Mouse (Mus musculus): ENCODE results near the gene Tgfa. TPM values are rescaled to one million over a fixed set of nuclear protein-coding genes. Genes with fewer than 3 reads are reported as not detected.

The Tgfa gene
- polyA plus RNA-seq, 1 experiment from 2014 or later, result 3.0 TPM

GRCm38 (mm10) chr6:86225604-86226003 is 30.6 kb downstream of the Tgfa start:
- Histone ChIP-seq H3K27me3 (ENCODE audit: control insufficient read depth, insufficient read depth, low read length) (no peaks in the 10 kb centered on the region), H3K4me1 (ENCODE audit: control insufficient read depth, insufficient read depth, low read length) (no peaks in the 10 kb centered on the region), H3K9ac (ENCODE audit: low read depth, low read length) (no peak overlapping the region), H3K27ac (ENCODE audit: low read depth, low read length) (no peak overlapping the region), H3K36me3 (ENCODE audit: control insufficient read depth, insufficient read depth, low read length) (no peaks in the 10 kb centered on the region), H3K4me2 (no peak overlapping the region), H3K9me3 (replicated peaks; ENCODE audit: control insufficient read depth, low read length) (no peaks in the 10 kb centered on the region), H3K4me3 (ENCODE audit: low read depth, low read length) (no peak overlapping the region)
- ATAC-seq (replicated peaks; ENCODE audit: insufficient number of reproducible peaks, low FRiP score, low TSS enrichment), result no peak

DNA sequence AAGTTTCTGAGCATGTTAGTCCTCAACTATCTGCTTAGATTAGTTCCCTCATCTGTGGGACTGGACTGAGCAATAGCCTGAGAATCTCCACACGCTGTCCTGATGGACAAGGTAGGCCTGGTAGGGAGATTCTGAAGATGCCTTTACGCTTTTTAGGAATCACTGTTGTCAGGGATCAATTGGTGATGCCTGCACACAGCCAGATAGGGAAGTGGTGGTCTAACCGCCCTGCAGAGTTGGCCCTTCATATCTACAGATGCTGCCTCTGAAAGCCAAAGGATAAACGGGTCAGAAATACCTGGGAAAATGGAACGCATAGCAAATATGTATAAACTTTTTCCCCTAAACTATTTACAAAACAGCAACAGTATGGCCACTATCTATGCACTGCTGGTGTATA is 37.3 kb downstream of the Tgfa start:
- WGBS (ENCODE audit: insufficient replicate concordance), result 81% methylated on average over 5 of the region's 5 CpGs
- Histone ChIP-seq H3K9ac (ENCODE audit: low read depth, low read length) (no peak overlapping the region), H3K36me3 (ENCODE audit: control insufficient read depth, insufficient read depth, low read length) (no peaks in the 10 kb centered on the region), H3K27ac (ENCODE audit: low read depth, low read length) (no peak overlapping the region), H3K27me3 (ENCODE audit: control insufficient read depth, insufficient read depth, low read length) (no peaks in the 10 kb centered on the region), H3K9me3 (replicated peaks; ENCODE audit: control insufficient read depth, low read length) (no peaks in the 10 kb centered on the region), H3K4me1 (ENCODE audit: control insufficient read depth, insufficient read depth, low read length) (peaks cover 5% of the 10 kb centered on the region; the same call in 1 of the 2 replicates), H3K4me3 (ENCODE audit: low read depth, low read length) (no peak overlapping the region), H3K4me2 (no peak overlapping the region)
- ATAC-seq (replicated peaks; ENCODE audit: insufficient number of reproducible peaks, low FRiP score, low TSS enrichment), result no peak

- Histone ChIP-seq H3K36me3 (ENCODE audit: control insufficient read depth, insufficient read depth, low read length) (no peaks in the 10 kb centered on the region), H3K4me2 (no peak overlapping the region), H3K27me3 (ENCODE audit: control insufficient read depth, insufficient read depth, low read length) (no peaks in the 10 kb centered on the region), H3K9ac (ENCODE audit: low read depth, low read length) (no peak overlapping the region), H3K9me3 (replicated peaks; ENCODE audit: control insufficient read depth, low read length) (no peaks in the 10 kb centered on the region), H3K27ac (ENCODE audit: low read depth, low read length) (no peak overlapping the region), H3K4me1 (ENCODE audit: control insufficient read depth, insufficient read depth, low read length) (peaks cover 5% of the 10 kb centered on the region; the same call in 1 of the 2 replicates), H3K4me3 (ENCODE audit: low read depth, low read length) (no peak overlapping the region)
- whole genome bisulfite sequencing (ENCODE audit: insufficient replicate concordance), result 36% methylated on average over 13 of the region's 13 CpGs
- ATAC-seq (replicated peaks; ENCODE audit: insufficient number of reproducible peaks, low FRiP score, low TSS enrichment), result no peak
These were observed 38.7 kb downstream of the Tgfa start for GRCm38 (mm10) chr6:86233512-86234430.

- H3K27ac ChIP-seq (ENCODE audit: low read depth, low read length), result no peak overlapping the region
- no peak overlapping the region for H3K4me3 ChIP-seq (ENCODE audit: low read depth, low read length)
- H3K9ac ChIP-seq (ENCODE audit: low read depth, low read length), result no peak overlapping the region
- no peak overlapping the region for H3K4me2 ChIP-seq
- WGBS (ENCODE audit: insufficient replicate concordance), result 63% methylated on average over 3 of the region's 3 CpGs
- no peaks in the 10 kb centered on the region for H3K36me3 ChIP-seq (ENCODE audit: control insufficient read depth, insufficient read depth, low read length)
- no peak for ATAC-seq (replicated peaks; ENCODE audit: insufficient number of reproducible peaks, low FRiP score, low TSS enrichment)
- no peaks in the 10 kb centered on the region for H3K9me3 ChIP-seq (replicated peaks; ENCODE audit: control insufficient read depth, low read length)
- peaks cover 3% of the 10 kb centered on the region; the same call in 1 of the 2 replicates for H3K4me1 ChIP-seq (ENCODE audit: control insufficient read depth, insufficient read depth, low read length)
- H3K27me3 ChIP-seq (ENCODE audit: control insufficient read depth, insufficient read depth, low read length), result no peaks in the 10 kb centered on the region
These were observed 49.8 kb downstream of the Tgfa start for GRCm38 (mm10) chr6:86244866-86245265.

DNA sequence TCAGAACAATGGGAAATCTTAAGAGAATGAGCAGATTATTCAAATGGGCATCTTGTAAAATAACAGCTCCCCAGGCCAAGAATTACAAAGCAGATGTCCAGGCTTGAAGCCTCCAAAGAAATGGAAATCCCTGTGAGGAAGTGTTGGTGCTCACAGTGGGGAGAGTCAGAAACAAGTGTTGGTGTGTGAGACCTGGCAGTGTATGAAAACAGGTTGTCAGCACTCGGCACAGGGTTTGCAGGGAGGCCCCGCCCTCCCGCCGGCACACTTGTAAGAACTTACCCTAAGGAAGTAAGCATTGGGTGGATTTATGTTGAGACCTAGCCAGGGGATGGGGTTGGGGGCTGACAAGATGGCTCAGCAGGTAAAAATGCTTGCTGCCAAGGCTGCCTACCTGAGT is 50.9 kb downstream of the Tgfa start:
- H3K9ac ChIP-seq (ENCODE audit: low read depth, low read length), result no peak overlapping the region
- ATAC-seq (replicated peaks; ENCODE audit: insufficient number of reproducible peaks, low FRiP score, low TSS enrichment), result no peak
- H3K9me3 ChIP-seq (replicated peaks; ENCODE audit: control insufficient read depth, low read length), result no peaks in the 10 kb centered on the region
- H3K36me3 ChIP-seq (ENCODE audit: control insufficient read depth, insufficient read depth, low read length), result no peaks in the 10 kb centered on the region
- no peaks in the 10 kb centered on the region for H3K27me3 ChIP-seq (ENCODE audit: control insufficient read depth, insufficient read depth, low read length)
- H3K4me3 ChIP-seq (ENCODE audit: low read depth, low read length), result no peak overlapping the region
- peaks cover 3% of the 10 kb centered on the region; the same call in 1 of the 2 replicates for H3K4me1 ChIP-seq (ENCODE audit: control insufficient read depth, insufficient read depth, low read length)
- 39% methylated on average over 4 of the region's 4 CpGs for WGBS (ENCODE audit: insufficient replicate concordance)
- no peak overlapping the region for H3K4me2 ChIP-seq
- no peak overlapping the region for H3K27ac ChIP-seq (ENCODE audit: low read depth, low read length)

- Histone ChIP-seq H3K36me3 (ENCODE audit: control insufficient read depth, insufficient read depth, low read length) (no peaks in the 10 kb centered on the region), H3K9me3 (replicated peaks; ENCODE audit: control insufficient read depth, low read length) (no peaks in the 10 kb centered on the region), H3K9ac (ENCODE audit: low read depth, low read length) (no peak overlapping the region), H3K4me1 (ENCODE audit: control insufficient read depth, insufficient read depth, low read length) (peaks cover 3% of the 10 kb centered on the region; the same call in 1 of the 2 replicates), H3K27me3 (ENCODE audit: control insufficient read depth, insufficient read depth, low read length) (no peaks in the 10 kb centered on the region), H3K4me2 (no peak overlapping the region), H3K27ac (ENCODE audit: low read depth, low read length) (no peak overlapping the region), H3K4me3 (ENCODE audit: low read depth, low read length) (no peak overlapping the region)
- ATAC-seq (replicated peaks; ENCODE audit: insufficient number of reproducible peaks, low FRiP score, low TSS enrichment), result no peak
- 81% methylated on average over 1 of the region's 1 CpGs for WGBS (ENCODE audit: insufficient replicate concordance)
These were observed 53.5 kb downstream of the Tgfa start for GRCm38 (mm10) chr6:86248562-86248961.

GRCm38 (mm10) chr6:86249042-86249441 is 54.0 kb downstream of the Tgfa start:
- Histone ChIP-seq H3K4me3 (ENCODE audit: low read depth, low read length) (no peak overlapping the region), H3K27ac (ENCODE audit: low read depth, low read length) (no peak overlapping the region)
- WGBS (ENCODE audit: insufficient replicate concordance), result 70% methylated on average over 16 of the region's 16 CpGs

DNA sequence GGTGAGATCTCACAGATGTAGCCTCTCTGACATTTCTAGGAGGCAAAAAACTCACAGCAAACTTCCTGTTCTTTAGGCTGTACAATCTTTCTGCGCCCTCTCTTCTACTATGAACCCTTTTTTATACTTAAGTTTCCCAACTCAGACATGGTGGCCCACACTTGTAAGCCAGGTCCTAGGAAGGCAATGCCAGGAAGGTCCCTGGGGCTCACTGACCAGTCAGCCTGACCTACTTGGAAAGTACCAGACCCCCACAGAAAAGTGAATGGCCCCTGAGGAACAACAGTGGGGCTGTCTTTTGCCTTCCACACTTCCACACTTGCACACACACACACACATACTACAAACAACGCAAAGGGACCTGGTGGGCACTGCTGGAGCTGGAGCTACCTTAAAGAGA is 55.2 kb downstream of the Tgfa start:
- H3K9me3 ChIP-seq (replicated peaks; ENCODE audit: control insufficient read depth, low read length), result no peaks in the 10 kb centered on the region
- H3K36me3 ChIP-seq (ENCODE audit: control insufficient read depth, insufficient read depth, low read length), result no peaks in the 10 kb centered on the region
- H3K4me3 ChIP-seq (ENCODE audit: low read depth, low read length), result no peak overlapping the region
- H3K4me2 ChIP-seq, result no peak overlapping the region
- 92% methylated on average over 2 of the region's 2 CpGs for WGBS (ENCODE audit: insufficient replicate concordance)
- H3K27ac ChIP-seq (ENCODE audit: low read depth, low read length), result no peak overlapping the region
- no peaks in the 10 kb centered on the region for H3K4me1 ChIP-seq (ENCODE audit: control insufficient read depth, insufficient read depth, low read length)
- no peak overlapping the region for H3K9ac ChIP-seq (ENCODE audit: low read depth, low read length)
- no peaks in the 10 kb centered on the region for H3K27me3 ChIP-seq (ENCODE audit: control insufficient read depth, insufficient read depth, low read length)
- ATAC-seq (replicated peaks; ENCODE audit: insufficient number of reproducible peaks, low FRiP score, low TSS enrichment), result no peak

More at GRCm38 (mm10) chr6:86249042-86249441, 54.0 kb downstream of the Tgfa start:
- no peaks in the 10 kb centered on the region for H3K9me3 ChIP-seq (replicated peaks; ENCODE audit: control insufficient read depth, low read length)
- H3K4me2 ChIP-seq, result no peak overlapping the region
- no peaks in the 10 kb centered on the region for H3K36me3 ChIP-seq (ENCODE audit: control insufficient read depth, insufficient read depth, low read length)
- no peak overlapping the region for H3K9ac ChIP-seq (ENCODE audit: low read depth, low read length)
- peaks cover 3% of the 10 kb centered on the region; the same call in 1 of the 2 replicates for H3K4me1 ChIP-seq (ENCODE audit: control insufficient read depth, insufficient read depth, low read length)
- H3K27me3 ChIP-seq (ENCODE audit: control insufficient read depth, insufficient read depth, low read length), result no peaks in the 10 kb centered on the region
- ATAC-seq (replicated peaks; ENCODE audit: insufficient number of reproducible peaks, low FRiP score, low TSS enrichment), result no peak

- Histone ChIP-seq H3K4me1 (ENCODE audit: control insufficient read depth, insufficient read depth, low read length) (no peaks in the 10 kb centered on the region), H3K27ac (ENCODE audit: low read depth, low read length) (no peak overlapping the region), H3K9me3 (replicated peaks; ENCODE audit: control insufficient read depth, low read length) (no peaks in the 10 kb centered on the region), H3K4me2 (no peak overlapping the region), H3K9ac (ENCODE audit: low read depth, low read length) (no peak overlapping the region), H3K4me3 (ENCODE audit: low read depth, low read length) (no peak overlapping the region), H3K27me3 (ENCODE audit: control insufficient read depth, insufficient read depth, low read length) (no peaks in the 10 kb centered on the region), H3K36me3 (ENCODE audit: control insufficient read depth, insufficient read depth, low read length) (no peaks in the 10 kb centered on the region)
- 81% methylated on average over 8 of the region's 8 CpGs for WGBS (ENCODE audit: insufficient replicate concordance)
- no peak for ATAC-seq (replicated peaks; ENCODE audit: insufficient number of reproducible peaks, low FRiP score, low TSS enrichment)
These were observed 55.8 kb downstream of the Tgfa start for GRCm38 (mm10) chr6:86250830-86251229.
